Mouse (Mus musculus) fat pad, adult 2 months (tissue): ENCODE results near the gene Ccdc180.

Source experiments
- DNase-seq: peaks from one replicate; pipeline ENCODE4 v3.0.0-alpha.2; 2011; ENCODE audit warnings: low read depth, low spot score; ENCODE audit errors: extremely low read depth

The Ccdc180 gene

GRCm38 (mm10) chr4:45890066-45890761 lies at the start of gene Ccdc180:
TSS of gene Ccdc180 (plus strand) at chr4:45890303.
- DNase-seq: no peak

DNA sequence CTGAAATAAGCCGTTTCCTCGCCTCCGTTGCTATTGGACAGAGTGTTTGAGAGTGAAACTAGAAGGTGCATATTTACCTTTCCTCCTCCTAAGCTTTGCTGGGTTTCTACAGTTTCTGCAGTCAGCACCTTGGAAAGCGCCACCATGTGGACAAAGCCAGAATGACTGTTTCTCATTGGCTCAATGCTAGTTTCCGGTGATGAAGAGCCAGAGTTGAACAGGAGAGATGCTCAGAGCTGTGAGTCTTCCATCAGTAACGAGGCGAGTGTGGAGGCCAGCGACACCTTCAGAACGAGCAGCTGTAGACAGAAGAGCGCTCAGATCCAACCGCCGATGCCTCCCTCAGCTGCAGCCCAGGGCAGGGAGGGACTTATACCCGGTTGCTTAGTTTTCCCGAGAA lies 45.7 kb upstream of the Ccdc180 start:
- DNase-seq: no peak

- DNase-seq: no peak
These were observed 43.8 kb upstream of the Ccdc180 start for GRCm38 (mm10) chr4:45846263-45846662.

GRCm38 (mm10) chr4:45848109-45848824 lies 41.8 kb upstream of the Ccdc180 start, which contains the start of gene Stra6l:
TSS of gene Stra6l (plus strand) at chr4:45848664.
- DNase-seq: no peak

DNA sequence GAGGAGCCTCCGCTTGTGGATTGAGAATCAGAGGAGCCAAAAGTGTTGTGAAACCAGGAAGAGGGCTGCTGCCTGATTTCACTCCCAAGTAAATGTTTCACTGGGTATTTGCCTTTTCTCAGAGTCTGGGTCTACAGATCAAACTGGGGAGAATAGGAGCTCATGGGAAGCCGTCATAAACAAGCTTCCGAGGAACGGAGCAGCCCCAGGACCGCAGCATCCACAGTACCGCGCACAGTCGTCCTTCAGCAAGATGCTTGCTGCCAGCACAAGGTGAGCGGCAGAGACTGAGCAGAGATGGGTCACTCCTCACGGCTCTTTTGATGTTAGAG lies 41.3 kb upstream of the Ccdc180 start:
- no peak for DNase-seq

DNA sequence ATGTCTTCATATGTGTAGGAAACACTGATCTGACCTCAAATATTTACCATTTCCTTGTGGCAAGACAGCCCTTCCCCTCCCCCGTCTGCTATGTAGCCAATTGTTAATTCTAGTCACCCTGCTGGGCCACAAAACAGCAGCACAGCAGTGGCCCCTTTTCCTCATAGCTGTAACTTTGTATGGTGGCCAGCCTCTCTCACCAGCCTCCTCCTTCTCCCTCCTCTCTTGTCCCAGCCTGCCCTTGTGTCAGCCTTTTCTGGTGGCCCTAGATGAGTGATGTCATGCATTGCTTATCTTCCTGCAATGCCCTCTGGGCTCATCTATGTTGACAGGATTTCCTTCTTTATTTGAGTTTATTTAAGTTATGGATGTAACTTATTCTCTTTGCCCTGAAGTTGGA lies 40.7 kb upstream of the Ccdc180 start:
- no peak for DNase-seq

GRCm38 (mm10) chr4:45851640-45852051 lies 38.5 kb upstream of the Ccdc180 start:
- no peak for DNase-seq

GRCm38 (mm10) chr4:45853496-45854246 lies 36.4 kb upstream of the Ccdc180 start:
- DNase-seq: no peak

GRCm38 (mm10) chr4:45855803-45856424 lies 34.2 kb upstream of the Ccdc180 start:
- DNase-seq: no peak

- DNase-seq: no peak
These were observed 28.9 kb upstream of the Ccdc180 start for GRCm38 (mm10) chr4:45861160-45861559.

DNA sequence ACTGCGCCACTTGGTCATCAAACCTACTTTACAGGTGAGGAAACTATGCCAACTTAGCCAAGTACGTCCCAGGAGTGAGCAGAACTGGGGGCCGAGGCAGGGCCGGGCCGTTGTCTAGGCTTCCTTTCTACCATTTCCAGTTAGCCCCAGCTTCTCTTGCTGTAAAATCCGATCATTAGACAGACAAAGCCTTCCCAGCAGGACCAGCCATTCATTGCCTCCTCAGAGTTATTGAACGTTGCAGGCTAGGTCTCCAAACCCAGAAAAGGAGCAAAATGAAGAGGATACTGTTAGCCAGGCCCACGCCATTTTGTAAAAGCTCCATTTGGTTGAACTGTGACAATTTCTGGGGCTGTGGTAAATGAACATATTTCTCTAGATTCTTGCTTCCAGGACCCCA lies 22.7 kb upstream of the Ccdc180 start:
- no peak for DNase-seq

GRCm38 (mm10) chr4:45869021-45869815 lies 20.9 kb upstream of the Ccdc180 start:
- no peak for DNase-seq

- DNase-seq: no peak
These were observed 18.0 kb upstream of the Ccdc180 start for GRCm38 (mm10) chr4:45872147-45872546.

DNA sequence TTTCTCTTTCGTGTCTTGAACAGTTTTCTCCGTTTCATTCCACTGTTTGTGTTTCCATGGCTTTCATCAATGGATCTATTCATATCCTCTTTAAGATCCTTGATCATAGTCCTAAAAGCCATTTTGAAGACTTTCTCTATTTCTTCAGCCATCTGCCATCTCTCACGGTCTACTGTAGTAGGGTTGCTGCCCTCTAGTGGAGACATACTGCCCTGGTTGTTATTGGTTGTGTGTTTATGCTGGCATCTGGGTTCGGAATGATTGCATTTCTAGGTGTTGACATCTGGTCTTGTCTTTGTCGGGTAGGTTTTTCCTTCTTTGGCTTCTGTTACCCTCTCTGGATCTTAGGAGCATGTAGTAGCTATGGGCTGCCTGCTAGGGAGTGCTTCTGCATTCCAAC lies 11.2 kb upstream of the Ccdc180 start:
- no peak for DNase-seq

- no peak for DNase-seq
These were observed 7.6 kb upstream of the Ccdc180 start for GRCm38 (mm10) chr4:45882521-45882920.

GRCm38 (mm10) chr4:45883250-45883649 lies 6.9 kb upstream of the Ccdc180 start:
- no peak for DNase-seq

GRCm38 (mm10) chr4:45889487-45889886 lies 616 bp upstream of the Ccdc180 start:
- no peak for DNase-seq

- DNase-seq: no peak
These were observed 6.5 kb downstream of the Ccdc180 start for GRCm38 (mm10) chr4:45896425-45897081.

DNA sequence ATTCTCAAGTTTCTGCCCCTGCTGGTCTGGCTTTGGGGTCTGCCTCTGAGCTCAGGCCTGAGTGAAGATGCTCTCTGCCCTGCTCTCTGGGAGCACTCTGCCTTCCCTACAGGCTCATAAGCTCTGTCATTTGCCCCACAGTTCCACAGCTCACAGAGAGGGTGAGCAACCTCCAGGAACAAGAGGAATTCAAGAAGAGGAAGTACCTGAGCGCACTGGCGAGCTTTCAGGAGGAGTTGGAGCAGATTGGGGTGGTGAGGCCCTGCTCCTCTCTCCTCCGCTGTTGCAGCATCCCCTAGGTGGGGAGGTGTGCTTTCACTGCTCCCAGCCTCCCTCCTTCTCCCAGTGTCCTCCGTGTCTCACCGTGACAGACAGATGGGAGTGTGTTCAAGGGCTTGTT lies 8.3 kb downstream of the Ccdc180 start:
- DNase-seq: no peak

DNA sequence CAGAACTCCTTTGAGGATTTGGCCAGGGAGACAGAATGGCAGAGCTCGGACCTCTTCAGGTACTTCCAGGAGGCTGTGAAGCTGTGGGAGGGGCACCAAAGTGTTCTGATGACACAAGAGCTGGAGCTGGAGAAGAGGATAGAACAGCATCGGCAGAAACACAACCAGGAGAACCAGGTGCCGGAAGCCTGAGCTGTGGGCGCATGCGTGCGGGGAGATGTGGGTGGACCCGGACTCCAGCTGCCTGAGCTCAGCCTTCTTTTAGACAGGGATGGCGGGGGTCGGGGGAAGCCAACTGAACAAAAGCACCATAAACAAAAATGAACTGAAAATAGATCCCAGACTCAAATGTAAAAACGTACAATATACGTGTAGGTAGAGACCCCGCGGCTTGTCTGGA lies 19.2 kb downstream of the Ccdc180 start:
- DNase-seq: no peak
